Mouse (Mus musculus): ENCODE results near the gene Trappc1.
A peak's percentile ranks its signal among the peaks of the same experiment; 100 is the strongest.

Trappc1 gene

GRCm38 (mm10) chr11:69328517-69328916 lies 4.7 kb downstream of the Trappc1 start:
- no peak for DNase-seq (ENCODE audit: low spot score)

- DNase-seq (ENCODE audit: low spot score) = no peak
These were observed 7.4 kb downstream of the Trappc1 start for GRCm38 (mm10) chr11:69331152-69331551.

- DNase-seq (ENCODE audit: low spot score) = peak; percentile 57
These were observed 8.2 kb downstream of the Trappc1 start for GRCm38 (mm10) chr11:69331929-69332405.

GRCm38 (mm10) chr11:69332713-69333253 lies 9.0 kb downstream of the Trappc1 start:
- DNase-seq (ENCODE audit: low spot score) = no peak

- no peak for DNase-seq (ENCODE audit: low spot score)
These were observed 10.1 kb downstream of the Trappc1 start for GRCm38 (mm10) chr11:69333922-69334321.

GRCm38 (mm10) chr11:69334796-69335195 lies 11.0 kb downstream of the Trappc1 start:
- no peak for DNase-seq (ENCODE audit: low spot score)

- DNase-seq (ENCODE audit: low spot score) = peak; percentile 66
These were observed 16.7 kb downstream of the Trappc1 start, which contains the start of gene Rnf227 for GRCm38 (mm10) chr11:69340161-69341131. Gene Rnf227 (plus strand): TSS chr11:69340461.

GRCm38 (mm10) chr11:69346441-69346840 lies 22.7 kb downstream of the Trappc1 start:
- no peak for DNase-seq (ENCODE audit: low spot score)

- no peak for DNase-seq (ENCODE audit: low spot score)
These were observed 32.8 kb downstream of the Trappc1 start for GRCm38 (mm10) chr11:69356544-69356943.

GRCm38 (mm10) chr11:69357690-69358089 lies 33.9 kb downstream of the Trappc1 start:
- no peak for DNase-seq (ENCODE audit: low spot score)

- no peak for DNase-seq (ENCODE audit: low spot score)
These were observed 38.2 kb downstream of the Trappc1 start for GRCm38 (mm10) chr11:69362021-69362420.

- DNase-seq (ENCODE audit: low spot score) = no peak
These were observed 38.7 kb downstream of the Trappc1 start for GRCm38 (mm10) chr11:69362479-69362878.

- DNase-seq (ENCODE audit: low spot score) = no peak
These were observed 40.6 kb downstream of the Trappc1 start for GRCm38 (mm10) chr11:69364376-69364775.

GRCm38 (mm10) chr11:69364910-69365309 lies 41.1 kb downstream of the Trappc1 start:
- DNase-seq (ENCODE audit: low spot score) = peak; percentile 87

GRCm38 (mm10) chr11:69365722-69366121 lies 41.9 kb downstream of the Trappc1 start:
- no peak for DNase-seq (ENCODE audit: low spot score)

GRCm38 (mm10) chr11:69366157-69366854 lies 42.5 kb downstream of the Trappc1 start:
- peak; percentile 92 for DNase-seq (ENCODE audit: low spot score)

GRCm38 (mm10) chr11:69366855-69367615 lies 43.3 kb downstream of the Trappc1 start:
- DNase-seq (ENCODE audit: low spot score) = no peak

- no peak for DNase-seq (ENCODE audit: low spot score)
These were observed 44.0 kb downstream of the Trappc1 start for GRCm38 (mm10) chr11:69367616-69368355.

- DNase-seq (ENCODE audit: low spot score) = no peak
These were observed 44.8 kb downstream of the Trappc1 start for GRCm38 (mm10) chr11:69368356-69369214.
